Mouse (Mus musculus) ES-E14 (cell line): ENCODE data around the gene Tmem247. TPM values are rescaled to one million over a fixed set of nuclear protein-coding genes. Genes with fewer than 3 reads are reported as not detected.

ENCODE experiments used
- DNase-seq: peaks from one replicate; pipeline ENCODE4 v3.0.0-alpha.2; 2013; ENCODE audit warnings: low read depth, low spot score
- H3K27ac ChIP-seq: 2 replicates; pipeline ENCODE4 v1.5.1; 2012; ENCODE audit warnings: low read depth, mild to moderate bottlenecking, low read length, moderate library complexity, mixed read lengths; ENCODE audit not compliant: poor library complexity, insufficient read depth, severe bottlenecking
- H3K36me3 ChIP-seq: 2 replicates; pipeline ENCODE4 v1.6.1; 2012; ENCODE audit warnings: mild to moderate bottlenecking, low read length, moderate library complexity, mixed read lengths; ENCODE audit not compliant: control insufficient read depth, poor library complexity, insufficient read depth, severe bottlenecking
- H3K4me1 ChIP-seq, 2 experiments: fragments of 150-350 bp in 1 of 2; sonication (generic) in 1 of 2; 2 replicates each; pipeline ENCODE4 v1.6.1; 2012; ENCODE audit warnings: low read length in 2 of 2, mild to moderate bottlenecking in 1 of 2, mixed read lengths in 1 of 2; ENCODE audit not compliant: control insufficient read depth in 2 of 2, insufficient read depth in 2 of 2, poor library complexity in 1 of 2
- H3K4me3 ChIP-seq, 2 experiments: fragments of 150-350 bp in 1 of 2; sonication (generic) in 1 of 2; 2 replicates each; pipeline ENCODE4 v1.5.1; 2012; ENCODE audit warnings: low read length in 2 of 2, low read depth in 1 of 2, mild to moderate bottlenecking in 1 of 2, mixed read lengths in 1 of 2; ENCODE audit not compliant: insufficient read depth in 1 of 2, poor library complexity in 1 of 2, severe bottlenecking in 1 of 2
- H3K9ac ChIP-seq: 2 replicates; pipeline ENCODE4 v1.6.1; 2012; ENCODE audit warnings: low read depth, mild to moderate bottlenecking, low read length, mixed read lengths; ENCODE audit not compliant: poor library complexity, insufficient read depth, severe bottlenecking
- H3K9me3 ChIP-seq: fragments of 150-350 bp; sonication (generic); 2 replicates; pipeline ENCODE4 v1.6.1; 2012; ENCODE audit warnings: low read depth, mild to moderate bottlenecking, low read length; ENCODE audit not compliant: control insufficient read depth, insufficient read depth
- CHD2 ChIP-seq: IDR thresholded peaks from 2 replicates; pipeline ENCODE4 v1.6.1; 2014; ENCODE audit warnings: mild to moderate bottlenecking, low read depth, low read length, inconsistent platforms
- HCFC1 ChIP-seq: IDR thresholded peaks from 2 replicates; pipeline ENCODE4 v1.6.1; 2012; ENCODE audit warnings: low read length, inconsistent platforms, borderline replicate concordance; ENCODE audit not compliant: insufficient read depth
- MAFK ChIP-seq: IDR thresholded peaks from 2 replicates; pipeline ENCODE4 v1.6.1; 2014; ENCODE audit warnings: mild to moderate bottlenecking, low read depth, low read length, inconsistent platforms; ENCODE audit not compliant: insufficient read depth
- ZC3H11A ChIP-seq: IDR thresholded peaks from 2 replicates; pipeline ENCODE4 v1.6.1; 2012; ENCODE audit warnings: low read depth, mild to moderate bottlenecking, inconsistent platforms, low read length, borderline replicate concordance
- ZNF384 ChIP-seq: IDR thresholded peaks from 2 replicates; pipeline ENCODE4 v1.6.1; 2012; ENCODE audit warnings: low read depth, low read length, inconsistent platforms
- in situ Hi-C, 2 experiments: fragments of 600-800 bp; cut with MboI; formaldehyde crosslinking; loops; one replicate each; pipeline ENCODE4 v1.15.1; 2025; ENCODE audit warnings: low sequenced_read_pairs in 2 of 2, inconsistent platforms in 1 of 2; ENCODE audit not compliant: unreplicated experiment in 2 of 2
- total RNA-seq: library from RNA; depleted of rRNA; stranded (reverse); fragments of 300-350 nt; gene quantifications from 2 replicates; pipeline ENCODE4 v1.2.3, GENCODE M21; 2012

Gene Tmem247
- total RNA-seq, 1 experiment, result not detected

DNA sequence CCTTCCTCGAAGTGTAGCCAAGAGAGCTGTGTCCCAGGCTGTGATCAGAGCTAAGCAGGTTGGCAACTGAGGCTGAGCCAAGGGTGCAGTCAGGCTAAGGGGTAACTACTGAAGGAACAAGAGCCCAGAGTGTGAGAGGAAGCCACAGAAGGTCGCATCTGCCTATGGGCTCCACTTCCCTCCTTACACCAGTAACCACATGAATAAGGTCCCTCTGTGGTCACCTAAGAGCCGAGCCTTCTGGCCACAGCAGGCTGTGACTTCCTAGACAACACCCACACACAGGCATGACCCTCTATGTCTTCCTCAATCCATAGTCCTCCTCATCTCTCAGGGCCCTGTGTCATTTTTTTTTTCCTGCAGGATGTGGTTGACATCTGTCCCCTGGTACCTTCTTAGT lies 12.9 kb upstream of the Tmem247 start:
- in situ Hi-C loops, result loop anchor here in 1 of 2 experiments (10.0 to 25.0 kb wide), 2 partner anchors 333 to 409 kb away; no protein-coding TSS in a partner anchor
- TF ChIP-seq MAFK (no peak), CHD2 (no peak), ZNF384 (no peak), ZC3H11A (no peak), HCFC1 (no peak)
- no peak overlapping the region for H3K9ac ChIP-seq
- DNase-seq, result no peak
- H3K36me3 ChIP-seq, result no peaks in the 10 kb centered on the region
- no peaks in the 10 kb centered on the region for H3K4me1 ChIP-seq
- H3K27ac ChIP-seq, result no peak overlapping the region
- H3K9me3 ChIP-seq, result no peaks in the 10 kb centered on the region
- no peak overlapping the region for H3K4me3 ChIP-seq

DNA sequence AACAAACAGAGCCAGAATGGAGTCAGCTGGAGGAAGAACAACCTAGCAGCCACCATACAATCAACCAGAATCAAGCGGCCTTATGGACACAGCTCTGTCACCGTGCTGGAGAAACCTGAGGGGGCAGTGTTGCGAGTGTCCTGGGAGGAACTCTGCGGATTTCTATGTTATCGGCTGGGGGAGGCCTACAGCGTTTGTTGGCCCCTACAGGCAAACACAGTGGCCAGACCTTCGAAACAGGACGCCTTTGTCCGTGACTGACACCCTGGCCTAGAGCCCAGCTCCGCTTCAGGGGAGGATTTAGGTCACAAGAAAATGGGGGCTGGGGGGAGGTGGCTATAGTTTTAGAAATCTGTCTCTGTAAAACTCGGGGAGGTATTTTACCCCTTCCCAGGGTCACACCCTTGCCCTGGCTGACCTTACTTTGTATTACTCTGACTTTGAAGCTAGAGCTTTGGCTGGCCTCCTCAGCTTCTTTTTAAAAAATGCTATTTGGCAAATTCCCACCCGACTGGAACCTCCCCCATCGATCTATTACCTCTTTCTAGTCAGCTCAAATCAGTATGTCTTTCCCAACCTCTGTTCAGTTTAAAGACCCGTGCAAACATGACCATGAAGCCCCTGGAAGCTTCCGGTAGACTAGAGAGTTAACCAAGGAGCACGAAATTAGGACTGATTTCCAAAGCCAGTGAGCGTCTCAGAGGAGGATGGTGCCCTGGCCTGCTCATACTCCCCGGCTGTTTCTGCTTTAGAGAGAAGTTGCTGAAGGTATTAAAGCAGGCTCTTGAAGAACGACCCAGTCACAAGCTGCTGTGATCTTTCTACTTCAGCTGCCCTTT lies 11.6 kb upstream of the Tmem247 start:
- Histone ChIP-seq H3K4me3 (no peak overlapping the region), H3K9me3 (no peaks in the 10 kb centered on the region), H3K9ac (no peak overlapping the region), H3K36me3 (no peaks in the 10 kb centered on the region), H3K4me1 (no peaks in the 10 kb centered on the region), H3K27ac (no peak overlapping the region)
- in situ Hi-C loops, result loop anchor here (5.0 to 25.0 kb wide), 3 partner anchors 332 to 423 kb away; no protein-coding TSS in a partner anchor
- DNase-seq, result no peak
- TF ChIP-seq HCFC1 (no peak), ZNF384 (no peak), CHD2 (no peak), MAFK (no peak), ZC3H11A (no peak)

DNA sequence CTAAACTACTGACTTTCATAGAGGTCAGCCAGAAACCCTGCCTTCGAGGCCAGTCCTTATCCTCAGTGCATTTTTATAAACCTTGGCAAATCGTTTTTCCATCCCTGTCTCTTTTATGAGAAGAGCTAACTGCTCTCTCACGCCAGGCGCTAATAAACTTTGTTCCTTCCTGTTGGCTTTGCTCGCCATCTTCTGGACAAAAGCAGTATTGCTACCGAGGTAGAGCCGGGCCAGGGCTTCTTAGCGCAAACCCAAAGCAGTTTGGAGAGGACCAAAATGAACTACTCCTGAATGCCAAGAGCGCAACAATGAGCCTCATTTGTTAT lies 11.0 kb upstream of the Tmem247 start:
- no peaks in the 10 kb centered on the region for H3K9me3 ChIP-seq
- in situ Hi-C loops, result loop anchor here (5.0 to 25.0 kb wide), 3 partner anchors 331 to 424 kb away; no protein-coding TSS in a partner anchor
- TF ChIP-seq ZC3H11A (peak; percentile 97), ZNF384 (no peak)
- H3K4me1 ChIP-seq, result no peaks in the 10 kb centered on the region
- H3K4me3 ChIP-seq, result no peak overlapping the region
- peak; percentile 66 for DNase-seq
- no peak overlapping the region for H3K9ac ChIP-seq
- no peaks in the 10 kb centered on the region for H3K36me3 ChIP-seq
- H3K27ac ChIP-seq, result no peak overlapping the region

DNA sequence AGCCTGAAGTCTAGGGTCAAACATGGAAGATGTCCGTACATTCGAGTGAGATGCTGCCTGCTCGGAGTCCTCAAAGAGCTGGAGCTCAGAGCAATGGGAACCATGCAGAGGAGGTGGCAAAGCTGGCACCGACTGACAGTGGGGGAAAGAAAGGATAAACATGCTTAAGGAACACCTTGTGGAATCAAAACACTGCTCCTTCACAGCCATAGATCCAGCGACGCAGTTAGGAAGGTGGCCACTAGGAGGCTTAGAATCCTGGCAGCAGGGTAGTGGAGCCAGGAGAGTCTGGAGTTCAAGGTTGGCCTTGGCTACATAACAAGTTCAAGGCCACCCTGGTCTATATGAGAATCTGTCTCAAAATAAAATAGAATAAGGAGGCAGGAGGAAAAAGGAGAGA lies 10.5 kb upstream of the Tmem247 start:
- Histone ChIP-seq H3K4me1 (no peaks in the 10 kb centered on the region), H3K27ac (no peak overlapping the region), H3K9ac (no peak overlapping the region), H3K4me3 (no peak overlapping the region), H3K9me3 (no peaks in the 10 kb centered on the region), H3K36me3 (no peaks in the 10 kb centered on the region)
- no peak for TF ChIP-seq ZNF384
- no peak for TF ChIP-seq MAFK
- in situ Hi-C loops, result loop anchor here (5.0 to 25.0 kb wide), 3 partner anchors 331 to 424 kb away; no protein-coding TSS in a partner anchor
- no peak for DNase-seq

DNA sequence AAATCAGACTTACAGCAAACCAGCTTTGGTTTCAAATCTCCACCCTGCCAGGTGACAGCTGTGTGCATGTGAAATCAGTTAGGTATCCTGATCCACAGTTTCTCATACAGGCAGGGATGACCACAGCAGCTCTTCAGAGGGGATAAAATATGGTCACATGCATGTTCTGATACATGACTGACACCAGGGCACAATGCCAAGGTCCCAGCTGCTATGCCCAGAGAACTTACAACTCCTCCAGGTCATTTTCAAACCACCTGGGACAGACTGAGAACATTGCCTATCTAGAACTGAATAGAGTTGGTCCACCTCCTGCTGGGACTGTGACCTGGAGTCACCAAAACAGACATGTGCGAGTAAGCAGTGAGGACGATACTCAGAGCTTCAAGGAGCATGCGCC lies 10.1 kb upstream of the Tmem247 start:
- no peak overlapping the region for H3K27ac ChIP-seq
- no peaks in the 10 kb centered on the region for H3K9me3 ChIP-seq
- no peaks in the 10 kb centered on the region for H3K36me3 ChIP-seq
- H3K9ac ChIP-seq, result no peak overlapping the region
- H3K4me1 ChIP-seq, result no peaks in the 10 kb centered on the region
- no peak for DNase-seq
- in situ Hi-C loops, result loop anchor here (5.0 to 25.0 kb wide), 3 partner anchors 330 to 425 kb away; no protein-coding TSS in a partner anchor
- TF ChIP-seq ZNF384, result no peak
- TF ChIP-seq HCFC1, result no peak
- no peak overlapping the region for H3K4me3 ChIP-seq
